Mouse (Mus musculus) CH12.LX (cell line): ENCODE measurements around the gene Ms4a13. TPM values are rescaled to one million over a fixed set of nuclear protein-coding genes. Genes with fewer than 3 reads are reported as not detected.

Experiments used
- DNase-seq: peaks from one replicate; pipeline ENCODE4 v3.0.0-alpha.2; 2013; ENCODE audit errors: extremely low read depth
- H3K27ac ChIP-seq: 2 replicates; pipeline ENCODE4 v1.5.1; 2012; ENCODE audit warnings: low read depth, mild to moderate bottlenecking, control low read depth, moderate library complexity; ENCODE audit not compliant: insufficient read depth
- H3K27me3 ChIP-seq: replicated peaks from 2 replicates; pipeline ENCODE3; 2012; ENCODE audit warnings: inconsistent platforms
- H3K36me3 ChIP-seq, 2 experiments: replicated peaks in 1 of 2; 2 replicates each; pipeline versions ENCODE3 to v1.6.1; 2012; ENCODE audit warnings: inconsistent platforms in 1 of 2, low read length in 1 of 2, mild to moderate bottlenecking in 1 of 2, mixed read lengths in 1 of 2, moderate library complexity in 1 of 2; ENCODE audit not compliant: control insufficient read depth in 1 of 2, insufficient read depth in 1 of 2
- H3K4me1 ChIP-seq, 2 experiments: 2 replicates each; pipeline ENCODE4 v1.6.1; 2012; ENCODE audit warnings: inconsistent platforms in 1 of 2, moderate library complexity in 1 of 2; ENCODE audit not compliant: insufficient read depth in 2 of 2, control insufficient read depth in 1 of 2
- H3K4me2 ChIP-seq: 2 replicates; pipeline ENCODE4 v1.6.1; 2012; ENCODE audit warnings: low read depth, mild to moderate bottlenecking, control low read depth; ENCODE audit not compliant: poor library complexity, insufficient read depth, severe bottlenecking
- H3K4me3 ChIP-seq, 3 experiments: fragments of 150-350 bp in 1 of 3; sonication (generic) in 1 of 3; replicated peaks in 1 of 3; 2 replicates each; pipeline versions ENCODE3 to v1.5.1; 2011 to 2012; ENCODE audit warnings: low read depth in 2 of 3, low read length in 2 of 3, mild to moderate bottlenecking in 2 of 3, moderate library complexity in 2 of 3, control low read depth in 1 of 3, improper control_type of control experiment in 1 of 3, inconsistent platforms in 1 of 3, mixed read lengths in 1 of 3; ENCODE audit not compliant: poor library complexity in 1 of 3
- H3K79me2 ChIP-seq: replicated peaks from 2 replicates; pipeline ENCODE4 v1.6.1; 2012; ENCODE audit warnings: mild to moderate bottlenecking, moderate library complexity; ENCODE audit not compliant: control insufficient read depth, poor library complexity, insufficient read depth, severe bottlenecking; ENCODE audit errors: extremely low read depth
- H3K9ac ChIP-seq: 2 replicates; pipeline ENCODE4 v1.6.1; 2012; ENCODE audit warnings: low read depth, mild to moderate bottlenecking, control low read depth, moderate library complexity; ENCODE audit not compliant: insufficient read depth
- H3K9me3 ChIP-seq: replicated peaks from 2 replicates; pipeline ENCODE3; 2012; ENCODE audit warnings: low read length, inconsistent platforms, mixed read lengths
- BHLHE40 ChIP-seq: IDR thresholded peaks from 2 replicates; pipeline ENCODE4 v1.6.1; 2011; ENCODE audit warnings: mild to moderate bottlenecking, low read depth, low read length, improper control_type of control experiment
- CHD1 ChIP-seq: IDR thresholded peaks from 2 replicates; pipeline ENCODE4 v1.6.1; 2012; ENCODE audit warnings: low read depth, low read length, improper control_type of control experiment, inconsistent platforms
- EP300 ChIP-seq: IDR thresholded peaks from 2 replicates; pipeline ENCODE4 v1.6.1; 2011; ENCODE audit warnings: low read length, improper control_type of control experiment
- ETS1 ChIP-seq: conservative IDR thresholded peaks from 2 replicates; pipeline ENCODE4 v1.6.1; 2012; ENCODE audit warnings: low read depth, mild to moderate bottlenecking, inconsistent platforms, low read length, improper control_type of control experiment, moderate library complexity
- GABPA ChIP-seq: IDR thresholded peaks from 2 replicates; pipeline ENCODE4 v1.6.1; 2012; ENCODE audit warnings: low read depth, low read length, improper control_type of control experiment, inconsistent platforms; ENCODE audit not compliant: insufficient replicate concordance
- IRF4 ChIP-seq: IDR thresholded peaks from 2 replicates; pipeline ENCODE4 v1.6.1; 2014; ENCODE audit warnings: low read depth, mild to moderate bottlenecking, inconsistent platforms, low read length, improper control_type of control experiment
- JUND ChIP-seq: conservative IDR thresholded peaks from 2 replicates; pipeline ENCODE4 v1.6.1; 2011; ENCODE audit warnings: low read depth, low read length, improper control_type of control experiment
- KAT2A ChIP-seq: IDR thresholded peaks from 2 replicates; pipeline ENCODE4 v1.6.1; 2012; ENCODE audit warnings: low read length, improper control_type of control experiment, inconsistent platforms; ENCODE audit not compliant: insufficient replicate concordance
- MAFK ChIP-seq: IDR thresholded peaks from 2 replicates; pipeline ENCODE4 v1.6.1; 2011; ENCODE audit warnings: low read length, improper control_type of control experiment; ENCODE audit not compliant: insufficient replicate concordance
- MAX ChIP-seq: IDR thresholded peaks from 2 replicates; pipeline ENCODE4 v1.6.1; 2011; ENCODE audit warnings: low read length, improper control_type of control experiment
- MEF2A ChIP-seq: IDR thresholded peaks from 2 replicates; pipeline ENCODE4 v1.6.1; 2014; ENCODE audit warnings: low read depth, mild to moderate bottlenecking, inconsistent platforms, low read length, improper control_type of control experiment, borderline replicate concordance
- MXI1 ChIP-seq: IDR thresholded peaks from 2 replicates; pipeline ENCODE4 v1.6.1; 2011; ENCODE audit warnings: mild to moderate bottlenecking, low read depth, low read length, improper control_type of control experiment
- NELFE ChIP-seq: IDR thresholded peaks from 2 replicates; pipeline ENCODE4 v1.6.1; 2011; ENCODE audit warnings: low read depth, low read length, improper control_type of control experiment
- NRF1 ChIP-seq: IDR thresholded peaks from 2 replicates; pipeline ENCODE4 v1.6.1; 2014; ENCODE audit warnings: low read depth, mild to moderate bottlenecking, inconsistent platforms, low read length, improper control_type of control experiment, moderate library complexity
- PAX5 ChIP-seq: IDR thresholded peaks from 2 replicates; pipeline ENCODE4 v1.6.1; 2012; ENCODE audit warnings: low read length, inconsistent platforms, mixed read lengths
- POLR2A ChIP-seq: IDR thresholded peaks from 2 replicates; pipeline ENCODE4 v1.6.1; 2011; ENCODE audit warnings: low read depth, mild to moderate bottlenecking, improper control_type of control experiment, low read length
- RAD21 ChIP-seq: IDR thresholded peaks from 2 replicates; pipeline ENCODE4 v1.6.1; 2011; ENCODE audit warnings: low read depth, mild to moderate bottlenecking, low read length, improper control_type of control experiment, moderate library complexity
- RCOR1 ChIP-seq: conservative IDR thresholded peaks from 2 replicates; pipeline ENCODE4 v1.6.1; 2012; ENCODE audit warnings: low read depth, mild to moderate bottlenecking, inconsistent platforms, low read length, improper control_type of control experiment
- SIN3A ChIP-seq: IDR thresholded peaks from 2 replicates; pipeline ENCODE4 v1.6.1; 2012; ENCODE audit warnings: low read length, improper control_type of control experiment, inconsistent platforms
- TBP ChIP-seq: conservative IDR thresholded peaks from 2 replicates; pipeline ENCODE4 v1.6.1; 2011; ENCODE audit warnings: low read depth, low read length, improper control_type of control experiment
- TCF12 ChIP-seq: IDR thresholded peaks from 2 replicates; pipeline ENCODE4 v1.6.1; 2014; ENCODE audit warnings: low read depth, mild to moderate bottlenecking, inconsistent platforms, low read length, improper control_type of control experiment
- UBTF ChIP-seq: IDR thresholded peaks from 2 replicates; pipeline ENCODE4 v1.6.1; 2012; ENCODE audit warnings: low read depth, mild to moderate bottlenecking, inconsistent platforms, low read length, improper control_type of control experiment, moderate library complexity
- ZKSCAN1 ChIP-seq: IDR thresholded peaks from 2 replicates; pipeline ENCODE4 v1.6.1; 2012; ENCODE audit warnings: low read depth, inconsistent platforms, low read length, improper control_type of control experiment, borderline replicate concordance
- ZMIZ1 ChIP-seq: IDR thresholded peaks from 2 replicates; pipeline ENCODE4 v1.6.1; 2012; ENCODE audit warnings: low read depth, mild to moderate bottlenecking, inconsistent platforms, low read length, improper control_type of control experiment
- ZNF384 ChIP-seq: IDR thresholded peaks from 2 replicates; pipeline ENCODE4 v1.6.1; 2012; ENCODE audit warnings: low read depth, low read length, improper control_type of control experiment, inconsistent platforms
- dilution Hi-C: fragments of 300-500 bp; cut with MboI; formaldehyde crosslinking; loops from 2 replicates; pipeline ENCODE4 v1.14.3; 2020; ENCODE audit warnings: low sequenced_read_pairs; ENCODE audit not compliant: extremely low pct_unique_long_range_greater_than_20kb, extremely low pct_ligation_motif_present
- in situ Hi-C: fragments of 300-500 bp; cut with MboI; formaldehyde crosslinking; loops from 3 replicates; pipeline ENCODE4 v1.14.3; 2019; ENCODE audit warnings: low sequenced_read_pairs, low pct_ligation_motif_present, low pct_unique_long_range_greater_than_20kb, mixed read lengths
- polyA plus RNA-seq: library from polyadenylated mRNA; unstranded; fragments of >175 nt; gene quantifications from 2 replicates; pipeline ENCODE4 v1.2.1, GENCODE M21; 2012; ENCODE audit warnings: low read depth; ENCODE audit not compliant: insufficient read length
- total RNA-seq, 2 experiments: library from RNA; depleted of rRNA; stranded (reverse); fragments of 300-350 nt in 1 of 2; fragments of >200 nt in 1 of 2; gene quantifications; 2 replicates each; pipeline ENCODE4 v1.2.3; 2012 to 2014

Gene Ms4a13
- total and polyA plus RNA-seq, 3 experiments, result not detected

GRCm38 (mm10) chr19:11232348-11232747 is 35.8 kb upstream of the Ms4a13 start, which contains the start of gene Ms4a12:
Gene Ms4a12, minus strand, starts transcription at chr19:11232448.
- Histone ChIP-seq H3K27ac (no peak within 1 kb of the TSS), H3K79me2 (no peaks in the 10 kb centered on the region), H3K4me1 (peaks cover 0 to 18% of the 10 kb centered on the region in 2 experiments; a peak in 2 of 4 replicates), H3K27me3 (no peaks in the 10 kb centered on the region), H3K4me3 (no peak within 1 kb of the TSS), H3K9me3 (no peaks in the 10 kb centered on the region), H3K9ac (no peak within 1 kb of the TSS), H3K4me2 (peak within 1 kb of the TSS; percentile 75), H3K36me3 (no peaks in the 10 kb centered on the region)
- TF ChIP-seq PAX5 (no peak), SIN3A (no peak), ZMIZ1 (no peak), UBTF (no peak), POLR2A (no peak), MAX (no peak), ETS1 (no peak), JUND (no peak), RAD21 (no peak), GABPA (no peak), IRF4 (no peak), ZKSCAN1 (no peak), MEF2A (no peak)
- dilution Hi-C loops, result no loop called here
- no peak for DNase-seq
- in situ Hi-C loops, result no loop called here

GRCm38 (mm10) chr19:11192552-11192951 is 4.0 kb downstream of the Ms4a13 start:
- no peaks in the 10 kb centered on the region for H3K27me3 ChIP-seq
- TF ChIP-seq MEF2A, result no peak
- TF ChIP-seq RCOR1, result no peak
- TF ChIP-seq BHLHE40, result no peak
- no peak for TF ChIP-seq JUND
- no peak for TF ChIP-seq TBP
- TF ChIP-seq TCF12, result no peak
- TF ChIP-seq EP300, result no peak
- no peak for TF ChIP-seq CHD1
- TF ChIP-seq ZKSCAN1, result no peak
- TF ChIP-seq PAX5, result no peak
- no peak for TF ChIP-seq ZNF384
- no peak for TF ChIP-seq UBTF
- TF ChIP-seq NRF1, result no peak
- no peak for TF ChIP-seq NELFE
- no peak for TF ChIP-seq ETS1
- no peak for TF ChIP-seq KAT2A
- TF ChIP-seq MXI1, result no peak
- no peak for TF ChIP-seq MAFK
- no peaks in the 10 kb centered on the region for H3K9me3 ChIP-seq
- H3K9ac ChIP-seq, result no peak overlapping the region
- dilution Hi-C loops (no loop called here), in situ Hi-C loops (loop anchor here (25.0 kb wide), 1 partner anchor 570 kb away; the partner anchor contains the start of gene Mrpl16)
- peak; percentile 5 for DNase-seq
- H3K36me3 ChIP-seq, result no peaks in the 10 kb centered on the region
- no peaks in the 10 kb centered on the region for H3K79me2 ChIP-seq
- peaks cover 0 to 4% of the 10 kb centered on the region in 2 experiments; a peak in 1 of 4 replicates for H3K4me1 ChIP-seq
- no peak overlapping the region for H3K27ac ChIP-seq
- no peak overlapping the region for H3K4me3 ChIP-seq
- H3K4me2 ChIP-seq, result no peak overlapping the region
